Mouse (Mus musculus): ENCODE results near the gene Fbxl18. TPM values are rescaled to one million over a fixed set of nuclear protein-coding genes. Genes with fewer than 3 reads are reported as not detected.

Gene Fbxl18
- polyA plus RNA-seq, 1 experiment = 34.8 TPM

DNA sequence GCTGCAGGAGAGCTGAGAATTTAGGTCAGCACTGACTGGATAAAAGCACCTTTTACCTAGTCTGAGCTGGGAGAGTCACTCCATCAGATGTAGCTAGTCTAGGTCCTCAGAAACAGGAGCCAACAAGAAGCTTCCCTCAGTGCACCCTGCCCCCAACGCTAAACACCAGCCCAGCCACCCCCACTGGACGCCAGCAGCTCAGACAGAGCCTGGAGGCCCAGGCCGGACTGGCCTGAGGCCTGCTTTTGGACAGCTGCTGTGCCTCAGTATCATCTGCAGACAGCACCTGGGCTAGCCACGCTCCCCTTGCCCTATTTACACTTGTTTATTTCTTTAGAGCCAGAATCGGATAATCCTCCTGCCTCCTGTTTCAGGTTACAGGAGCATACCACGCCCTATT is 58.3 kb downstream of the Fbxl18 start:
- DNase-seq (ENCODE audit: low read depth) = no peak
- TF ChIP-seq POLR2A (IDR thresholded peaks at IDR 0.05; ENCODE audit: borderline replicate concordance, extremely low read depth, insufficient read depth, insufficient read length, poor library complexity, severe bottlenecking) (no peak), CTCF (IDR thresholded peaks at IDR 0.05; ENCODE audit: borderline replicate concordance, extremely low read depth, insufficient read depth, insufficient read length) (no peak)

- TF ChIP-seq CTCF (IDR thresholded peaks at IDR 0.05; ENCODE audit: borderline replicate concordance, extremely low read depth, insufficient read depth, insufficient read length) (no peak), POLR2A (IDR thresholded peaks at IDR 0.05; ENCODE audit: borderline replicate concordance, extremely low read depth, insufficient read depth, insufficient read length, poor library complexity, severe bottlenecking) (no peak)
- no peak for DNase-seq (ENCODE audit: low read depth)
Measured at GRCm38 (mm10) chr5:142833646-142834438, 61.4 kb downstream of the Fbxl18 start.

GRCm38 (mm10) chr5:142826131-142826530 is 69.1 kb downstream of the Fbxl18 start:
- DNase-seq (ENCODE audit: low read depth) = no peak
- TF ChIP-seq POLR2A (IDR thresholded peaks at IDR 0.05; ENCODE audit: borderline replicate concordance, extremely low read depth, insufficient read depth, insufficient read length, poor library complexity, severe bottlenecking) (no peak), CTCF (IDR thresholded peaks at IDR 0.05; ENCODE audit: borderline replicate concordance, extremely low read depth, insufficient read depth, insufficient read length) (no peak)

- DNase-seq (ENCODE audit: low read depth) = no peak
- TF ChIP-seq POLR2A (IDR thresholded peaks at IDR 0.05; ENCODE audit: borderline replicate concordance, extremely low read depth, insufficient read depth, insufficient read length, poor library complexity, severe bottlenecking) = no peak
- no peak for TF ChIP-seq CTCF (IDR thresholded peaks at IDR 0.05; ENCODE audit: borderline replicate concordance, extremely low read depth, insufficient read depth, insufficient read length)
Measured at GRCm38 (mm10) chr5:142825665-142826064, 69.6 kb downstream of the Fbxl18 start.

DNA sequence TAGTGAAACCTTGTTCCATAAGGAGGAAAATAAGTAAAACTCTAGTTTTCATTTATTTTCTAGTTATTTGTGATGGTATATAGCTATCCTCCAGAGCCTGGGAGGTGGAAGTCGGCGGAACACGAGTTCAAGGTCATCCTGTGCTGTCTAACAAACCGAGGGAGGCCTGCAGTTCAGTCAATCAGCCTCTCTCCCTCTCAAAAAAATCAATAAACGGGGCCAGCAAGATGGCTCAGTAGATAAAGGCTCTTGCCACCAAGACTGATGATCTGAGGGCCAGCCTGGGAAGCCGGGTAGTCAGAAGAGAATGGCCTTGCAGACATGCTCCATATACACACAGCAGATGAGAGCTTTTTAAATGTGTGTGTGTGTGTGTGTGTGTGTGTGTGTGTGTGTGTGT is 71.1 kb downstream of the Fbxl18 start:
- TF ChIP-seq POLR2A (IDR thresholded peaks at IDR 0.05; ENCODE audit: borderline replicate concordance, extremely low read depth, insufficient read depth, insufficient read length, poor library complexity, severe bottlenecking) (no peak), CTCF (IDR thresholded peaks at IDR 0.05; ENCODE audit: borderline replicate concordance, extremely low read depth, insufficient read depth, insufficient read length) (no peak)

GRCm38 (mm10) chr5:142823096-142824062 is 71.8 kb downstream of the Fbxl18 start:
- peak; percentile 96 for DNase-seq (ENCODE audit: low read depth)

More for the DNA sequence above, 71.1 kb downstream of the Fbxl18 start:
- peak; percentile 65 for DNase-seq (ENCODE audit: low read depth)

GRCm38 (mm10) chr5:142822286-142823095 is 72.7 kb downstream of the Fbxl18 start:
- TF ChIP-seq POLR2A (IDR thresholded peaks at IDR 0.05; ENCODE audit: borderline replicate concordance, extremely low read depth, insufficient read depth, insufficient read length, poor library complexity, severe bottlenecking) (no peak), CTCF (IDR thresholded peaks at IDR 0.05; ENCODE audit: borderline replicate concordance, extremely low read depth, insufficient read depth, insufficient read length) (no peak)
- peak; percentile 78 for DNase-seq (ENCODE audit: low read depth)

More at GRCm38 (mm10) chr5:142823096-142824062, 71.8 kb downstream of the Fbxl18 start:
- TF ChIP-seq POLR2A (IDR thresholded peaks at IDR 0.05; ENCODE audit: borderline replicate concordance, extremely low read depth, insufficient read depth, insufficient read length, poor library complexity, severe bottlenecking) = no peak; the same call in 1 of the 2 replicates
- no peak for TF ChIP-seq CTCF (IDR thresholded peaks at IDR 0.05; ENCODE audit: borderline replicate concordance, extremely low read depth, insufficient read depth, insufficient read length)

DNA sequence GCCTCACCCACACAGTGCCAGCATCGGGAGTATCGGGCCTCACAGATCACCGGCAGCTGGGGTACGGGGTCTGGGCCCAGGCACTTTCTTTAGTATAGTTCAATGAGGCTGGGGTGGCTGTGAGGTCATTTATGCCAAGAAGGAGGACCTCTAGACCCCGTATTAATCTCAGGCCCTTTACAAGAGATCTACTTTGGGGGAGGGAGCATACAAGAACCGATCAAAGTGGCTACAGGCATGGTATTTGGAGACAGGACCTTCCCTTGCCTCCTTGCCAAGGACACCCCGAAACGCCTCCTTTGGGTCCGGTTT is 73.3 kb downstream of the Fbxl18 start:
- TF ChIP-seq POLR2A (IDR thresholded peaks at IDR 0.05; ENCODE audit: borderline replicate concordance, extremely low read depth, insufficient read depth, insufficient read length, poor library complexity, severe bottlenecking) = no peak
- no peak for TF ChIP-seq CTCF (IDR thresholded peaks at IDR 0.05; ENCODE audit: borderline replicate concordance, extremely low read depth, insufficient read depth, insufficient read length)
- DNase-seq (ENCODE audit: low read depth) = no peak

GRCm38 (mm10) chr5:142821266-142821973 is 73.8 kb downstream of the Fbxl18 start:
- TF ChIP-seq POLR2A (IDR thresholded peaks at IDR 0.05; ENCODE audit: borderline replicate concordance, extremely low read depth, insufficient read depth, insufficient read length, poor library complexity, severe bottlenecking) (peak; percentile 19; the same call in 1 of the 2 replicates), CTCF (IDR thresholded peaks at IDR 0.05; ENCODE audit: borderline replicate concordance, extremely low read depth, insufficient read depth, insufficient read length) (no peak)
- peak; percentile 93 for DNase-seq (ENCODE audit: low read depth)
